Mouse (Mus musculus): ENCODE data around the gene Pga5.

DNA sequence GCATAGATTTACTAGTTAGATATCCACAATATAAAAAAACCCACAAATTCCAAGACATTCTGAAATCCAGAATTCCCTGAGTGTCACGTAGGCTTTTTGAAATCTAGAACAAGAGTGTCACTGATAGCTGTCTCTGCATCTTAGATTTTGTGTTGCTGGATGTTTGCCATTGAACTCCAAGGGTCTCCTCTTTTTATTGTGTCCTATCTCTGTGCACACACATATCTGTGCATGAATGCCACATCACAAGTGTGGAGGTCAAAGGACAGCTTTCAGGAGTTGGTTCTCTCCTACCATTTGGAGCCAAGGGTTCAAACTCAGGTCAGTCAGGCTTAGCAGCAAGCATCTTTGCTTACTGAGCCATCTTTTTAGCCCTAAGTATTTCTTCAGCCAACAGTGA is 30.0 kb upstream of the Pga5 start:
- TF ChIP-seq CTCF (IDR thresholded peaks at IDR 0.05; ENCODE audit: low read depth) (no peak), EP300 (optimal IDR thresholded peaks at IDR 0.05) (no peak)

Data from stomach, postnatal 0 days (tissue).